Mouse (Mus musculus) urinary bladder, postnatal 36 days (tissue): ENCODE data around the gene Rnase12.
"Not testable (repeated sequence)": the region's sequence is repeated elsewhere in the genome, so short reads cannot be mapped to it uniquely, and the experiment has no call there.

Experiments
- DNase-seq, 2 experiments: peaks; one replicate each; pipeline ENCODE4 v3.0.0; 2022; ENCODE audit warnings: low spot score in 2 of 2, mixed read lengths in 1 of 2

The Rnase12 gene

DNA sequence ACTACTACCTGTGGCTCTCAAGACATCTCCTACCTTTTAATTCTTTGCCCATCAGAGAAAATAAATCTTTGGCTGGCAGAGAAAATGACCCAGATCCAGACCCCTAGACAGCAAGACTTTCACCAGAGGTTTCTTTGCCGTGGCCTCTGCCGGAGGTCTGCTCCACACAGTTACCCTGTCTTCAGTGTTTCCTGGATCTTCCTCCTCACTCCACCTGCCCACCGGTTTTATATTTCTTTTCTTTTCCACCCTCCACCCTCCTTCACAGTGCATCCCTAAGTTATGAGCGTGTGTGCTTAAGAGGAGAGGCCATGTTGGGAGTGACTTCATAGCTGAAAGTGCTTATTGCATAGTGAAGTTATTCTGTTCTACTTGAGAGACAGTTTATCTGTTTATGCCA lies 34.0 kb downstream of the Rnase12 start:
- no peak for DNase-seq

DNA sequence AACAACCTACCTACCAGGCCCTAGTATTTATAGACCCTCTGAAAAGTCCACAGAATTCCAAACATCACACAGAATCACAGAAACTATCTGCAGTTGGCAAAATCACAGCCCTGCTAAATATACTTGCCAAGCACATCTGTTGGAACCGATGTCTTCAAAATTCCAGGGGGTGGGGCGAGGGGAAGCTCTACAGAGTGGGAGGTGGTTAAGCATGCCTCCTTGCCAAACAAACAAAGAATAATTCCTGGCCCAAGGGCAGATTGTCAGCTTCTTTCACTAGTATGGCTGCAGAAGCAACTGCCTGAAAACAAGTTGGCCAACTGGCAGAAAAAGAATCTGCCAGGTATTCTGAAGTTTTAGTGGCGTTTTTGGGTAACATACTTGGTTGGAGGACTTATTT lies 40.2 kb downstream of the Rnase12 start:
- peak in 1 of 2 experiments; percentile 20 for DNase-seq

DNA sequence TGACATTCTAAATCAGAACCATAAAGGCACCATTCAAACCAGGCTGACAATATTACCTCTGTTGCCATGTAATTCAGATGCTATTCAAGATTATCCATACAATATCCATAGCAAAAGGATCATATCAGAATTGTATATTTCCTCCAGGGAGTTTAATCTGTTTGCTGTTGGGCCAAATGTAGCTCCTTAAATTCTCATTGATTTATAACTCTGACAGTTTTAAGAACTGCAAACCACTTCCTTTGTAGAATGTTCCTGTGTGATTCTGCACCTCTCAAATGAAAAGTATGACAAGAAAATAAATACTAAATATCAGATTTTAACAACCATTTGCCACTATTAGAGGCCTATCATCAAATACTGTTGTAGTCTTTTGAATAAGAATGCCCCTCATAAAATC lies 41.7 kb downstream of the Rnase12 start:
- DNase-seq = no peak

DNA sequence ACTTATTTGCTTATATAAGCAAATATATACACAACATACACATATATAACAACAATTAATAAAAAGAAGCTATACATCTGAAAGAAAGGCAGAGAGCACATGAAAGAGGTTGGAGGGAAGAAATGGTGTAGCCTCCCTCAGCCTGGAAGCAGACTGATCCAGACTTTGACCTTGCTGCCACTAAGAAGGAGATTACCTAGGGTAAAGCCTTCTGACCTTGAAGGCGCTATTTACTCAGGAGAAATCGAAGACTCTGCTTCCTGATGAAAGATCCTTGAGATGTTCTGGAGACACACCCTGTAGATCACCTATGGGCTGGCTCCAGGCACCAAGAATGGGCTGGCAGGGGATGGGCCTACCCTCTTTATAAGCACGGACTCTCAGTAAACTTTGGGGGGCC lies 42.7 kb downstream of the Rnase12 start:
- not testable (repeated sequence) for DNase-seq

DNA sequence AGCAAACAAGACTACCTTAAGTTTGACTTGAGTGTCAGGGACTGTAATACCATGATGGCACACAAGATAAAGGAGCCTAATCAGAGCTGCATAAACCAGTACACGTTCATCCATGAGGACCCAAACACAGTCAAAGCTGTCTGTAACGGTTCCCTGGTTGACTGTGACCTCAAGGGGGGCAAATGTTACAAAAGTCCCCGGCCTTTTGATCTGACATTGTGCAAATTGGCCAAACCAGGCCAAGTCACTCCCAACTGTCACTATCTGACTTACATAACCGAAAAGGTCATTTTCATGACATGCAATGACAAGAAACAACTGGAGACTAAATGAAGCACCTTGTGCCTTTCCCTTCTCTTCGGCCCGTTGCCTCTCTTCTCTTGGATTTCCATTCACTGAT lies 47.9 kb downstream of the Rnase12 start:
- DNase-seq = no peak

DNA sequence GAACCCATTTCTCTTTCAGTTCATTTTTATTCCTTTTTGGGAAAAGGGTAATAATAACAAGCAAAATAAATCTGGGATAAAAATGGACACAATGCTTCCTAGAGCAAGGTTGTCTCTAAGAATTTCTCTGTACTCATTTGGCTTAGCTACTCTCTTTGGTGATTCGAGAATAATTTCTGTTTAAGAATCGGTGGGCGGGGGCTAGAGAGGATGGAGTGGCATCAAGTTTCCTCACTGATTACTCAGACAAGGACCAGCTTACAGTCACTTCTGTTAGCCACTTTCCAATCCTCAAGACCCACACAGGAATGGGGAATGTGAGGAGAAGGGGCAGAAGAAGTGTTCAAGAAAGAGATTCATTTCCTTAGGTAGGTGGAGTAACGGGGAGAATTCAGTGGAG lies 48.7 kb downstream of the Rnase12 start:
- DNase-seq = no peak

DNA sequence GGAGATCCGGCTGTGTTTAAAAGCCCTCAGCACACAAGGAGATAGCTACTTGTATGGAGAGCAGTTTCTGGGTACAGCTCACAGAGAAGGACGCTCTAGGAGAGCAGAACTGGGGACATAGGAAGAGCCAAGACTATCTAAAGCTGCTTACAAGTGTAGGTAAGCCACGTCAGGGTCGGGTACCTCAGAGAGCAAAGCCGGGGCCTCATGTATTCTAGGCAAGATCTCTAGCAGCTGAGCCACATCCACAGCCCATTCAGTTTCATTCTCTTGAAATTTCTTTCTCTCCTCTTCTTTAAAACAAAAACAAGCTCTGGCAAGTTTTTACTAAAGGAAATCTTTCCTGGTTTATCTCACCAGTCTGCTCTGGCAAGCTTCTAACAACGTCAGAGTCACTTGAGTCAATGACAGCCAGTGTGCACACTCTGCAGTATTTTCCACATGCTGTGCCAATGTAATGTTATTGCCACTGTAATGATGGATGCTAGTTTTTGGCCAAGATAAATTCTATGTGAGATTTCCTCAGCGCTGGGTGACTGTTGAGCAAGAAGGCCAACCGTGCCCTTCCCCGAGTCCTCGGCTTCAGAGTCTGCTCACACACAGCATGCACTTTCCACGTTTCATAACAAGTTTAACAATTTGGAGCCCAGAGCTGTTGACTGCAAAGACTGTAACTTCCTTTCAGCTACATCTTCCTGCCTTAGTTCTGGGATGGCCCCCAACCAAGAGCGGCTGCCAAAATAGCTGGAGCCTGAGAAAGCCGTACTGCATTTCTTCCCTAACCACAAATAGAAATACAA lies 49.3 kb downstream of the Rnase12 start:
- peak; percentile 25 to 75 for DNase-seq

DNA sequence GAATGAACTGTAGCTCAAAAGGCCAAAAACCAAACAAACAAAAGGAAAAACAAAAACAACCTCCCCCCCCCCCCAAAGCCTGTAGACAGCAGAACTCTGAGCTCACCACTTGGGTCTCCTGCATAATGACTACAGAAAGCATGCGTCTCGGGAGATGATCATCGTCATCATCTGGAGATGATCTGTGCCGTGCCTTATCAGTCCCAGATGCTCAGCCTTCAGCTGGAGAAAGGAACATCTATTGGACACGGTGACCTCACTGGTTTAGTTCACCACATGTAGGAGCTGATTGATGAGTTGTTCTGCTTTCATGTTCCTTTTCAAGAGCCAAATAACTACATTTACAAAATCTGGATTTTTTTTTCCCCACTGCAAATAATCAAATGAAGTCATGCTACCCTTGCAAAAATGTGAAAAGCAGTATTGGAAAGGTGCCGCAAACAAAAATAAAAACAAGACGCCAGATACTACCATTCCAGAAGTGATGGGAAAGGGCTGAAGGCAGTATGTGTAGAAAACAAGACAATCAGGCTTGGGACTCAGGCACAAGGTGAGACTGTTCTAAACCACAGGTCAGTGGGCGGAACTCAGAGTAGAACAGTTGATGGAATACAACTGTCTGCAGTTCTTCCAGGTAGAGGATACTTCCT lies 50.2 kb downstream of the Rnase12 start, which contains the start of gene Rnase10:
TSS of gene Rnase10 (plus strand) at position 600 of the 650 bp plus-strand sequence.
- DNase-seq = no peak
